Mouse (Mus musculus) stomach, postnatal 0 days (tissue): ENCODE measurements around the gene Mindy1.

Source experiments
- CTCF ChIP-seq: IDR thresholded peaks from 2 replicates; pipeline ENCODE4 v1.5.1; 2016; ENCODE audit warnings: antibody characterized with exemption, low read depth, mild to moderate bottlenecking, moderate library complexity
- EP300 ChIP-seq: optimal IDR thresholded peaks from 2 replicates; pipeline ENCODE3; 2016; ENCODE audit warnings: antibody characterized with exemption

DNA sequence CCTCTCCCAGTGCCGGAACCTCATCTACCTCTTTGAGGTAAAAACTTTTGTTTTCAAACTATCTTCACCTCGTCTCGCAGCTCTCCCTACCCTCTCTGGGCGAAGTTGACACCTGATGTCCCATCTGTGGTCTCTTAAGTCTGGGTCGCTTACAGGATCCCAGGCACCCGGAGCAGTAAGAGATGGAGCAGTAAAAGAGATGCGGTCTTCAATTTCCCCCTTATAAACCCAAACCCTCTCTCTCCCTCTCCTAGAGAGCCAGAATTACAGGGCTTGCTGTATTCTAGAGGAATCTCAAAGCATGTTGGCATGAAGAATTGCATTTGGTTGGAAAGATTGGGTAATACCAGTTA, 2.4 kb downstream of the Mindy1 start:
- TF ChIP-seq CTCF (no peak), EP300 (no peak)
